Mouse (Mus musculus) ES-Bruce4 (cell line): ENCODE measurements at regions not wholly inside any gene's neighbourhood (a gene's known extent, or its start where the extent isn't known, plus 50 kb on each side); places are given as distances from the start of the nearest gene placed in this dataset.

Experiments
- H3K27ac ChIP-seq: 2 replicates; pipeline ENCODE4 v1.5.1; 2012; ENCODE audit warnings: low read length, inconsistent platforms; ENCODE audit not compliant: insufficient read depth
- H3K27me3 ChIP-seq: 2 replicates; pipeline ENCODE4 v1.6.1; 2012; ENCODE audit warnings: mild to moderate bottlenecking, low read length, inconsistent platforms; ENCODE audit not compliant: control insufficient read depth, poor library complexity, insufficient read depth, severe bottlenecking
- H3K36me3 ChIP-seq: 2 replicates; pipeline ENCODE4 v1.6.1; 2012; ENCODE audit warnings: inconsistent platforms, mild to moderate bottlenecking, low read length, moderate library complexity; ENCODE audit not compliant: control insufficient read depth, poor library complexity, insufficient read depth, severe bottlenecking
- H3K4me1 ChIP-seq: one replicate; pipeline ENCODE4 v1.8.1; 2011; ENCODE audit warnings: low read length; ENCODE audit not compliant: control insufficient read depth, insufficient read depth
- H3K4me3 ChIP-seq: 2 replicates; pipeline ENCODE4 v1.5.1; 2011; ENCODE audit warnings: low read depth, mild to moderate bottlenecking, low read length
- H3K9ac ChIP-seq: 2 replicates; pipeline ENCODE4 v1.6.1; 2012; ENCODE audit warnings: low read depth, mild to moderate bottlenecking, inconsistent platforms; ENCODE audit not compliant: poor library complexity, severe bottlenecking
- H3K9me3 ChIP-seq: replicated peaks from 2 replicates; pipeline ENCODE4 v1.6.1; 2012; ENCODE audit warnings: mild to moderate bottlenecking, low read length, inconsistent platforms; ENCODE audit not compliant: control insufficient read depth, poor library complexity, insufficient read depth, severe bottlenecking
- CTCF ChIP-seq: IDR thresholded peaks from one replicate; pipeline ENCODE4 v1.8.1; 2011; ENCODE audit warnings: low read depth, low read length
- EP300 ChIP-seq: IDR thresholded peaks from 2 replicates; pipeline ENCODE4 v1.6.1; 2011; ENCODE audit warnings: low read depth, low read length; ENCODE audit not compliant: insufficient read depth
- POLR2A ChIP-seq: IDR thresholded peaks from one replicate; pipeline ENCODE4 v1.8.1; 2011; ENCODE audit warnings: low read length; ENCODE audit not compliant: insufficient read depth

GRCm38 (mm10) chr15:68719486-68719885 lies 2218.8 kb upstream of the Lrrc6 start:
- TF ChIP-seq EP300 = no peak
- TF ChIP-seq CTCF = no peak
- Histone ChIP-seq H3K27ac (no peak overlapping the region), H3K9ac (no peak overlapping the region), H3K4me3 (no peak overlapping the region), H3K4me1 (no peaks in the 10 kb centered on the region), H3K36me3 (no peaks in the 10 kb centered on the region), H3K9me3 (no peaks in the 10 kb centered on the region), H3K27me3 (no peaks in the 10 kb centered on the region)

GRCm38 (mm10) chr15:68714337-68714736 lies 2213.6 kb upstream of the Lrrc6 start:
- no peaks in the 10 kb centered on the region for H3K9me3 ChIP-seq
- H3K27me3 ChIP-seq = no peaks in the 10 kb centered on the region
- no peak overlapping the region for H3K4me3 ChIP-seq
- H3K36me3 ChIP-seq = no peaks in the 10 kb centered on the region
- H3K4me1 ChIP-seq = no peaks in the 10 kb centered on the region
- TF ChIP-seq POLR2A (no peak), CTCF (no peak), EP300 (no peak)
- no peak overlapping the region for H3K27ac ChIP-seq
- H3K9ac ChIP-seq = no peak overlapping the region

GRCm38 (mm10) chr15:68707306-68707705 lies 2206.6 kb upstream of the Lrrc6 start:
- Histone ChIP-seq H3K27ac (no peak overlapping the region), H3K4me1 (no peaks in the 10 kb centered on the region), H3K9ac (no peak overlapping the region), H3K36me3 (no peaks in the 10 kb centered on the region), H3K4me3 (no peak overlapping the region), H3K9me3 (no peaks in the 10 kb centered on the region), H3K27me3 (no peaks in the 10 kb centered on the region)
- TF ChIP-seq POLR2A (no peak), EP300 (no peak), CTCF (no peak)

GRCm38 (mm10) chr15:68695041-68695650 lies 2194.4 kb upstream of the Lrrc6 start:
- Histone ChIP-seq H3K4me3 (no peak overlapping the region), H3K36me3 (no peaks in the 10 kb centered on the region), H3K9me3 (no peaks in the 10 kb centered on the region), H3K4me1 (no peaks in the 10 kb centered on the region), H3K27me3 (no peaks in the 10 kb centered on the region), H3K9ac (no peak overlapping the region), H3K27ac (no peak overlapping the region)
- no peak for TF ChIP-seq POLR2A
- TF ChIP-seq CTCF = no peak
- TF ChIP-seq EP300 = no peak

- TF ChIP-seq EP300 (no peak), CTCF (no peak), POLR2A (no peak)
- no peak overlapping the region for H3K27ac ChIP-seq
- no peak overlapping the region for H3K4me3 ChIP-seq
These were observed 2166.8 kb upstream of the Lrrc6 start for GRCm38 (mm10) chr15:68667462-68667861.

GRCm38 (mm10) chr15:68665331-68665730 lies 2164.6 kb upstream of the Lrrc6 start:
- Histone ChIP-seq H3K27me3 (no peaks in the 10 kb centered on the region; the same call in 1 of the 2 replicates), H3K36me3 (no peaks in the 10 kb centered on the region), H3K9me3 (no peaks in the 10 kb centered on the region), H3K9ac (no peak overlapping the region), H3K4me1 (no peaks in the 10 kb centered on the region), H3K27ac (no peak overlapping the region), H3K4me3 (no peak overlapping the region)
- TF ChIP-seq EP300 (no peak), CTCF (no peak), POLR2A (no peak)

More at GRCm38 (mm10) chr15:68667462-68667861, 2166.8 kb upstream of the Lrrc6 start:
- H3K9ac ChIP-seq = no peak overlapping the region
- no peaks in the 10 kb centered on the region for H3K4me1 ChIP-seq
- no peaks in the 10 kb centered on the region; the same call in 1 of the 2 replicates for H3K27me3 ChIP-seq
- H3K9me3 ChIP-seq = no peaks in the 10 kb centered on the region
- H3K36me3 ChIP-seq = no peaks in the 10 kb centered on the region
